Mouse (Mus musculus) heart, embryonic 13.5 days (tissue): Measurements from ENCODE around the gene Nags. TPM values are rescaled to one million over a fixed set of nuclear protein-coding genes. Genes with fewer than 3 reads are reported as not detected.

ENCODE experiments used
- ATAC-seq: fragments of 200-750 bp; cut with Nextera tagmentation; 2 replicates; pipeline ENCODE4 v1.8.0; 2017; ENCODE audit warnings: moderate TSS enrichment; ENCODE audit not compliant: insufficient number of reproducible peaks, low FRiP score, low TSS enrichment; ENCODE audit errors: extremely low read depth
- H3K27ac ChIP-seq: fragments of 300-500 bp; sonication (generic); replicated peaks from 2 replicates; pipeline ENCODE4 v1.5.1; 2015; ENCODE audit warnings: moderate library complexity, mild to moderate bottlenecking, inconsistent platforms
- H3K27me3 ChIP-seq: fragments of 300-500 bp; sonication (generic); replicated peaks from 2 replicates; pipeline ENCODE4 v1.6.1; 2015; ENCODE audit warnings: mild to moderate bottlenecking, inconsistent platforms
- H3K36me3 ChIP-seq: fragments of 300-500 bp; sonication (generic); 2 replicates; pipeline ENCODE4 v1.6.1; 2015; ENCODE audit warnings: mild to moderate bottlenecking, inconsistent platforms
- H3K4me1 ChIP-seq: fragments of 300-500 bp; sonication (generic); 2 replicates; pipeline ENCODE4 v1.6.1; 2015; ENCODE audit warnings: inconsistent platforms
- H3K4me2 ChIP-seq: fragments of 300-500 bp; sonication (generic); 2 replicates; pipeline ENCODE4 v1.6.1; 2015; ENCODE audit warnings: inconsistent platforms, mild to moderate bottlenecking, moderate library complexity
- H3K4me3 ChIP-seq: fragments of 300-500 bp; sonication (generic); 2 replicates; pipeline ENCODE4 v1.5.1; 2015; ENCODE audit warnings: moderate library complexity, mild to moderate bottlenecking, inconsistent platforms
- H3K9ac ChIP-seq: fragments of 300-500 bp; sonication (generic); 2 replicates; pipeline ENCODE4 v1.6.1; 2015; ENCODE audit warnings: inconsistent platforms, mild to moderate bottlenecking, moderate library complexity
- H3K9me3 ChIP-seq: fragments of 300-500 bp; sonication (generic); 2 replicates; pipeline ENCODE4 v1.6.1; 2016; ENCODE audit warnings: inconsistent platforms
- whole genome bisulfite sequencing: fragments of 180-500 bp; shearing (Covaris S2); methylation state at CpG from one replicate; pipeline ENCODE4 v1.1.7; 2015; ENCODE audit warnings: mixed read lengths; 5-methylcytosine and 5-hydroxymethylcytosine counted together
- polyA plus RNA-seq: library from polyadenylated mRNA; unstranded; fragments of >200 nt; fragmentation: Nextera tagmentation; extraction: Ambion mirVana; gene quantifications from 2 replicates; pipeline ENCODE4 v1.2.1, GENCODE M21; 2015

Gene Nags
- polyA plus RNA-seq, 1 experiment from 2014 or later, result not detected

DNA sequence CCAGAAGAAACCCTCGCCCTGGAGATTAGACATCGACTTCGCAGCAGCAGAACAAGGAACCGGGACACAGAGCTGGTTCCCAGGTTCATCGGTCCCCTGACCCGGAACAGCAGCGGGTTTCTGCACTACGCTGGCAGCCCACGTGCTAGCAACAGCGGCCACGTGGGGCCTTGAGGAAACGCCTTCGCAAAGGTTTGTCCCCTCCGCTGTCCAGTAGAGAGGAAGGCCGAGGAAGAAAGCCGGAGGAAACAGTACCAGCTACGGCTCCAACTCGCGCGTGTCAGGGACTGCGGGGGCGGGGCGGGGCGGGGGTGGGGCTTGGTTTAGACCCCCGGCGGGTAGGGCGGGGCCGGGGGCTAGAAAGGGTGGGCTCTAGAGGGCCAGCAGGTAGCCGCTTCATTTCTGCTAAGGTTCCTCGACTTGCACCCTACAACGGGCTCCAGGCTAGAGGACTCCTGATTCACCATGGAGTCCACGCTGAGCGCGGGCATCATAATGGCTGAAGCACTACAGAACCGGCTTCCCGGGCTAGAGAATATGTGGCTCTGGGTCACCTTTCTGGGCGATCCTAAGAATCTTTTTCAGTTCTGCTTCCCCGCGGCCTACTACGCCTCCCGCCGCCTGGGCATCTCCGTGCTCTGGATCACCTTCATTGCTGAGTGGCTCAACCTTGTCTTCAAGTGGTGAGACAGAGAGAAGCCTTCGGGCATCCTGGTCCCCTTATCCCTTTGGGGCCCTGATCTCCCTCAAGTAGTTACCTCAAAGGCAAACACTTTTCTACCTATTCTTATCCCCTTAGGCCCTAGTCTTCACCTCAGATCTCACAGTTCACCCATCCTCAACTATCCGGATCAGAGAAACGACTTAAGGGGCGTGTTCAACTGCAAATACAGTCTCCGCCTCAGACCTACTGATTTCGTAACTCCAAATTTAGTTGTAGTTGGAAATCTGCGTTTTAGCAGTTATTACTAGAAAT lies 44.4 kb downstream of the Nags start, which contains the start of gene G6pc3:
G6pc3 (plus strand) TSS at position 160 of the 976 bp plus-strand sequence.
- H3K27me3 ChIP-seq, result no peaks in the 10 kb centered on the region
- no peaks in the 10 kb centered on the region for H3K9me3 ChIP-seq
- peak; percentile 53; the same call in 1 of the 2 replicates for ATAC-seq
- H3K4me3 ChIP-seq, result peak within 1 kb of the TSS; percentile 74
- 3% methylated on average over 50 of the region's 50 CpGs for WGBS
- peaks cover 28% of the 10 kb centered on the region for H3K36me3 ChIP-seq
- H3K9ac ChIP-seq, result peak within 1 kb of the TSS; percentile 86
- peak within 1 kb of the TSS; percentile 74 for H3K4me2 ChIP-seq
- H3K27ac ChIP-seq, result peak within 1 kb of the TSS; percentile 70
- H3K4me1 ChIP-seq, result peaks cover 26% of the 10 kb centered on the region

DNA sequence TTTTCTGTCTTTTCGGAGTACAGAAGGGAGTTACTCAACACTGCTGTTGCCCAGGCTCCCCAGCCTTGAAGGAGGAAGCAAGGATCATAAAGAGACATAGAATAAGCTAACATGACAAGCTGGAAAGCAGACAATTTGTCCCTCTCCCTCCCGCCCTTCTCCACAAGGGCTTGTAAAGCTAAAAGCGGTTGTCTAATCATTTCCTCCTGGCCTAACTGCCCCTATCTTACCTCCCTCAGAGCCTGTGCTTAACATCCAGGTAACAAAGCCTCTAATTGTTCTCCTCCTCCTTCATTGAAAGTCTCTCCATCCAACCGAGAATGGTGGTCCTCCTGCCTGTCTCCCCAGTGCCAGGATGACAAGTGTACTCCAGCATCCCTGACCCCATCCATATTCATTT lies 45.5 kb downstream of the Nags start:
- Histone ChIP-seq H3K27ac (no peak overlapping the region), H3K36me3 (peaks cover 39% of the 10 kb centered on the region), H3K9me3 (no peaks in the 10 kb centered on the region), H3K4me3 (peak overlapping the region; percentile 74), H3K4me1 (peaks cover 24% of the 10 kb centered on the region), H3K9ac (peak overlapping the region; percentile 86), H3K4me2 (peak overlapping the region; percentile 74), H3K27me3 (no peaks in the 10 kb centered on the region)
- WGBS, result 49% methylated on average over 4 of the region's 4 CpGs
- no peak for ATAC-seq

DNA sequence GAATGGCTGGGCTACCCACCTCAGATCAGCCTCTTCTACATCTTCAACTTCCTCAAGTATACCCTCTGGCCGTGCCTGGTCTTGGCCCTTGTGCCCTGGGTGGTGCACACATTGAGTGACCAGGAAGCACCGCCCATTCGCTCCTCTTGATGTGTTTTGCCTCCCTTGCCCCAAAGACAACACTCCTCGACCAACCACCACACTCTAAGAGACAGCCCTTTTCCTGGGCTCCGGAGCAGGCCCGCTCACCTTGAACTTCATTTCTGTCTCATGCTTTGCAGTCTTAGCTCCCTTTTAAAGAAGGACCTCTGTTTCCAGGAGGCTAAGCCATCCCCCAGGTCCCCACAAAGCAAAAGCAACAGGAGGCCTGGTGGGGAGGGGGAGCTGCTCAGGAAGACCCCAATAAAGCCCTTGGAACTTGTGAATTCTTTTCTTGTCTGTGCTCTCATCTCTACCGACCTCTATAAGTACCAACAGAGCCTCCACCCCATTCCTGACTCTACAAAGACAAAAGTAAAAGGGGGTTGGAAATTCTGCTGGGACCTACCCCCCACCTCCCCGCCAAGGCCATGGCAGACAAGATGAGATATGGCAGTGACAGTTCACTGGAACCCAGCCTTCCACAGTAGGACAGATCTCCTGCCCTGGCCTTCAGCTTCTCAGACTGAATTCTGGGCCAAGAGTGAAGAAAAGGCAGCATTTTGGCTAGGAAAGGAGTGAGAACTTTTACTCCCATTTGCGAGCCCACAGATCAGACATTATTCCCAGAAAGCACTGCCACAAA lies 48.5 kb downstream of the Nags start:
- no peak overlapping the region for H3K4me2 ChIP-seq
- H3K9ac ChIP-seq, result no peak overlapping the region
- no peaks in the 10 kb centered on the region for H3K27me3 ChIP-seq
- peaks cover 69% of the 10 kb centered on the region for H3K36me3 ChIP-seq
- no peak for ATAC-seq
- no peak overlapping the region for H3K4me3 ChIP-seq
- peaks cover 29% of the 10 kb centered on the region for H3K4me1 ChIP-seq
- H3K27ac ChIP-seq, result no peak overlapping the region
- H3K9me3 ChIP-seq, result no peaks in the 10 kb centered on the region
- WGBS, result 76% methylated on average over 9 of the region's 9 CpGs

DNA sequence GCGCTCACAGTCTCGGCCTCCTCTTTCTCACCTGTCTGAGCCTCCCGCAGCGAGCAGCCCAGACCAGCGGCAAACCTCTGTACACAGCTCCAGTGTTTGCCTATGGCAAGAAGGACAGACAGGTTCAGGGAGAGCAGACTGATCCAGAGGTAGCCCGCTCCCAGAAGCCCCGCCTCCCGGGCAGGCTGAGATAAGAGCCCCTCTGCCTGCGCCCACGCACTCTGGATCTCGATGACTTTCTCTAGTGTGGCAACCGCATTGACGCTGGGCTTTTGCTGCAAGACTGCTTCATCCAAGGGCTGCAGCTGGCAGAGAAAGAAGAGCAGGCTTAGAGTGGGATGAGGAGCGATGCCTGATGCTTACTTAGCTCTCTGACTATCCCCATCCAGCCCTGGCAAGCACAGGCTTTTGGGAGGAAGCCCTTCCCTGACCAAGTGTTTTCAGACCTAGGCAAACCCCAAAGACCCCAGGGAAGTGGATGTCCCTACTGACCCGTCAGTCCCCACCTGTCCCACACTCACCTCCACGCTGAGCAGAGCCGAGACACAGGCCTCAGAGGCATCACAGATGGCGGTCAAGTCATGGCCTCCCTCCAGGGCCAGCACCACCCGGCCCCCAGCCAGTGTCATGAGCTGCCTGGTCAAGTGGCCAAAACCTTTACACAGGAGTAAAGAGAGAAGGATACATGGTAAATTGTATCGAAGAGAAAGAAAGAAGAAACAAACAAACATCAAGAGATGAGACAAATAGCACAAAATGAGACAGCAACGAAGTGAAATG lies 50.9 kb downstream of the Nags start:
- WGBS, result 57% methylated on average over 21 of the region's 21 CpGs
- Histone ChIP-seq H3K4me1 (peaks cover 11% of the 10 kb centered on the region), H3K4me3 (no peak overlapping the region), H3K27me3 (no peaks in the 10 kb centered on the region), H3K36me3 (peaks cover 92% of the 10 kb centered on the region), H3K27ac (no peak overlapping the region), H3K9me3 (no peaks in the 10 kb centered on the region), H3K4me2 (no peak overlapping the region), H3K9ac (peak overlapping the region; percentile 8; the same call in 1 of the 2 replicates)
- ATAC-seq, result no peak

DNA sequence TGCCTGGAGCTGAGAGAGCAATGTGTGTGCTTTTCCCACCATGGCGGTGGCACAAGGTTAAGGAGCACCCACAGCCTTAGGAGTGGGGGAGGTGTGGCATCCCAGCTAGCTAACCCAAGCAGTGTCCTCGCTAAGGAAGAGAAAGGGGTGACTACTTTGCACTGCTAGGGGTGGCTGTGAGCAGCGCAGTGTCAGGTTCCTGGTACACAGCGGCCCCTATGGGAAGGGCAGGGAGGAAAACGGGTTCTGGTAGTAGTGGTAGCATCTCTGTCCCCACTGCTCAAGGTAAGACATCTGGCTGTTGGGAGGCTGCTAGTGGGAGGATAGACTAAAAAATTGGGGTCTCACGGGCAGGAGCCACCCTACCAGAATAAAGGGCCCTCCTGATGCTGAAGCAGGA lies 52.9 kb downstream of the Nags start:
- no peak overlapping the region for H3K27ac ChIP-seq
- no peak overlapping the region for H3K4me2 ChIP-seq
- 59% methylated on average over 6 of the region's 6 CpGs for WGBS
- no peaks in the 10 kb centered on the region for H3K9me3 ChIP-seq
- peaks cover 9% of the 10 kb centered on the region for H3K4me1 ChIP-seq
- H3K27me3 ChIP-seq, result no peaks in the 10 kb centered on the region
- H3K4me3 ChIP-seq, result no peak overlapping the region
- H3K36me3 ChIP-seq, result peaks cover 100% of the 10 kb centered on the region
- no peak overlapping the region for H3K9ac ChIP-seq
- no peak for ATAC-seq

Other genes with a start within 250 kb of the Nags start
- 0.87 and 1.8 TPM in 2 replicates for gene Sost, start 178.5 kb upstream of the Nags start, polyA plus RNA-seq
- not detected in 2 replicates for gene Cfap97d1, start 161.2 kb upstream of the Nags start, polyA plus RNA-seq
- 50.3 and 53.6 TPM in 2 replicates for gene Dusp3, start 158.5 kb upstream of the Nags start, polyA plus RNA-seq
- 2.9 and 3.8 TPM in 2 replicates for gene Mpp3, start 117.1 kb upstream of the Nags start, polyA plus RNA-seq
- gene Cd300lg, start 104.0 kb upstream of the Nags start, polyA plus RNA-seq, result 2.7 and 2.9 TPM in 2 replicates
- gene Mpp2, start 57.0 kb upstream of the Nags start, polyA plus RNA-seq, result 10.6 and 11.0 TPM in 2 replicates
- gene Ppy, start 44.2 kb upstream of the Nags start, polyA plus RNA-seq, result not detected in 2 replicates
- 1.2 TPM in 1 of 2 replicates, not detected in the other for gene Pyy, start 37.7 kb upstream of the Nags start, polyA plus RNA-seq
- gene Tmem101, start 10.9 kb downstream of the Nags start, polyA plus RNA-seq, result 32.4 and 38.4 TPM in 2 replicates
- 80.7 and 97.0 TPM in 2 replicates for gene Lsm12, start 39.8 kb downstream of the Nags start, polyA plus RNA-seq
- 25.6 and 29.3 TPM in 2 replicates for gene G6pc3, start 44.1 kb downstream of the Nags start, polyA plus RNA-seq
- 82.9 and 89.4 TPM in 2 replicates for gene Hdac5, start 84.7 kb downstream of the Nags start, polyA plus RNA-seq
- 12.3 and 13.5 TPM in 2 replicates for gene BC030867, start 103.4 kb downstream of the Nags start, polyA plus RNA-seq
- 0.09 TPM in 1 of 2 replicates, not detected in the other for gene Asb16, start 123.2 kb downstream of the Nags start, polyA plus RNA-seq
- gene Tmub2, start 139.4 kb downstream of the Nags start, polyA plus RNA-seq, result 36.8 and 41.2 TPM in 2 replicates
- 8.5 and 9.2 TPM in 2 replicates for gene Atxn7l3, start 151.1 kb downstream of the Nags start, polyA plus RNA-seq
- 51.1 and 53.1 TPM in 2 replicates for gene Ubtf, start 174.2 kb downstream of the Nags start, polyA plus RNA-seq
- 47.2 and 59.5 TPM in 2 replicates for gene Slc4a1, start 220.7 kb downstream of the Nags start, polyA plus RNA-seq
- 1.1 and 1.7 TPM in 2 replicates for gene Rundc3a, start 247.9 kb downstream of the Nags start, polyA plus RNA-seq